Mouse (Mus musculus): Measurements from ENCODE around the gene N4bp2.

DNA sequence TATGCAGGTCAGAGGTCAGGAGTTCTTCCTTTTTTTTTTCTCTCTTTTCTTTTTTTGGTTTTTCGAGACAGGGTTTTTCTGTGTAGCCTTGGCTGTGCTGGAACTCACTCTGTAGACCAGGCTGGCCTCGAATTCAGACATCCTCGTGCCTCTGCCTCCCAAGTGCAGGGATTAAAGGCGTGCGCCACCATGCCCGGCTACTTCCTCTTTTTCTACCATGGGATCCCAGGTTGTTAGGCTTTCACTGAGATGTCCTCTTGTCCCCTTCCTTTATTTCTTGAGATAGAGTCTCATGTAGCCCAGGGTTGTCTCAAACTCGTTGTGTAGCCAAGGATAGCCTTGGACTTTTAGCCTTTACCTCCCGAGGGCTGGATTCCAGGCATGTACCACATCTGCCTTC lies 83.2 kb downstream of the N4bp2 start:
- TF ChIP-seq MAZ (IDR thresholded peaks at IDR 0.05; ENCODE audit: low read depth, low read length) = no peak
- no peak for TF ChIP-seq ETS1 (conservative IDR thresholded peaks at IDR 0.05; ENCODE audit: low read depth, low read length)

Measured in CH12.LX (cell line).